Mouse (Mus musculus): ENCODE measurements around the gene Zfp184. TPM values are rescaled to one million over a fixed set of nuclear protein-coding genes. Genes with fewer than 3 reads are reported as not detected.

Zfp184 gene
- total and polyA plus RNA-seq, 2 experiments from 2014 or later = 15.3 to 21.6 TPM

DNA sequence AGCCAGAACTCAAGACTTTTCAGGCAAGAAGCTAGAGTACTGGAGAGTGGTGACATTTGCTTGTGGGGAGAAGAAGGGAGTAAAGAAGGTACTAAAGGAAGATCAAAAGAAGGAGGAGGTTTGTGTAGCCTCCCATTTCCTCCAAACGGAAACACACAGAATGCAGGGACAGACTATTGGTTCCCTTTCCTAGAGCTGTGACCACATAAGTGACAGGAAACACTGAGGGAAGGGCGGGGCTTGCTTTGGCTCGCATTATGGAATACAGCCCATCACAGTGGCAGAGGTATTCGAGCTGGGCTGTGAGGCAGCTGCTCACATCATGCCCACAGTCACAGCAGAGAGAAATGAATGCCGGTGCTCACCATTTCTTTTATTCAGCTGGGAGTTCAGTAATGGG lies 56.9 kb downstream of the Zfp184 start:
- Histone ChIP-seq H3K27ac (ENCODE audit: low read depth, low read length) (no peak overlapping the region), H3K9ac (no peak overlapping the region), H3K36me3 (ENCODE audit: insufficient read depth) (no peaks in the 10 kb centered on the region), H3K4me1 (ENCODE audit: insufficient read depth) (0 out of 2 replicates have a peak, but pooled peaks cover 4% of the 10 kb centered on the region), H3K4me2 (ENCODE audit: low read depth) (no peak overlapping the region), H3K9me3 (ENCODE audit: low read length) (no peaks in the 10 kb centered on the region), H3K27me3 (ENCODE audit: insufficient read depth, low read length) (peaks cover 94% of the 10 kb centered on the region), H3K4me3 (ENCODE audit: low read depth, low read length) (no peak overlapping the region)
- DNase-seq = no peak
- 23% methylated on average over 5 of the region's 5 CpGs for WGBS
- no peak for ATAC-seq
- no peak for TF ChIP-seq CTCF (IDR thresholded peaks at IDR 0.05; ENCODE audit: low read depth)

DNA sequence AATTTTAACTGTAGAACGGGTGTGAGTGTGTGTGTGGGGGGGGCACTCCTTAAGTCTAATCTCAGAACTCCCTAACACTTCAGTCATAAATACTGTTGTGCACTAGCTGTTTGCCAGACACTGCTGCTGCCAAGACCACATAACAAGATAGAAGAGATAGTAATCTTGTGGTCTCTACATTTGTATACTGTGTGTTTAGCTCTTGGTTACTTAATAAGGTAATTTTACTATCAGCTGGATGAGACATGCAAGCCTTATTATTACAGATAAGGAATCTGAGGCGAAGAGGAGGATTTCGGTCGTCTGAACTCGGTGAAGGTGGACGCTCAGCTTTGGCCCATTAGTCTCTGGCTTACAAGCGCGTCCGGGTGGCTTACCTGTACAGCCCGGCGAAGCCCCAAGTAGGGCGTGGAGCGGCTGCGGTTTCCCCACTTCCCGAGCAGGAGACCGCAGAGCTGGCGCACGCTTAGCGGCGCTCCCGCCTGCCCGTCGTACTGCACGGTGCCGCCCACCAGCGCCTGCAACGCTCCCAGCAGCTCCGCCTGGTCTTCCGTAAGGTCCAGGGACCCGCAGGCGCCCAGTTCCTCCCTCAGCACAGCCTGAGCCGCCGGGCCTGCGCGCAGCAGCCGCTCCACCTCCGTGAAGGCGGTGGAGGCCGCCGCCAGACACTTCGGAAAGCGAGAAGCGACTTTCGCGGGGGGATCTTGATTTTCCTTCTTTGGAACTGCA lies 60.9 kb downstream of the Zfp184 start:
- H3K9me3 ChIP-seq (ENCODE audit: low read length) = no peaks in the 10 kb centered on the region
- ATAC-seq (peak; percentile 75), DNase-seq (peak; percentile 53)
- WGBS = under 1% methylated on average over 45 of the region's 45 CpGs
- H3K4me3 ChIP-seq (ENCODE audit: low read depth, low read length) = peak overlapping the region; percentile 45
- H3K9ac ChIP-seq = peak overlapping the region; percentile 40
- H3K36me3 ChIP-seq (ENCODE audit: insufficient read depth) = no peaks in the 10 kb centered on the region
- 0 out of 2 replicates have a peak, but pooled peaks cover 3% of the 10 kb centered on the region for H3K4me1 ChIP-seq (ENCODE audit: insufficient read depth)
- peaks cover 95% of the 10 kb centered on the region for H3K27me3 ChIP-seq (ENCODE audit: insufficient read depth, low read length)
- H3K4me2 ChIP-seq (ENCODE audit: low read depth) = peak overlapping the region; percentile 94
- no peak for TF ChIP-seq CTCF (IDR thresholded peaks at IDR 0.05; ENCODE audit: low read depth)
- no peak overlapping the region for H3K27ac ChIP-seq (ENCODE audit: low read depth, low read length)

DNA sequence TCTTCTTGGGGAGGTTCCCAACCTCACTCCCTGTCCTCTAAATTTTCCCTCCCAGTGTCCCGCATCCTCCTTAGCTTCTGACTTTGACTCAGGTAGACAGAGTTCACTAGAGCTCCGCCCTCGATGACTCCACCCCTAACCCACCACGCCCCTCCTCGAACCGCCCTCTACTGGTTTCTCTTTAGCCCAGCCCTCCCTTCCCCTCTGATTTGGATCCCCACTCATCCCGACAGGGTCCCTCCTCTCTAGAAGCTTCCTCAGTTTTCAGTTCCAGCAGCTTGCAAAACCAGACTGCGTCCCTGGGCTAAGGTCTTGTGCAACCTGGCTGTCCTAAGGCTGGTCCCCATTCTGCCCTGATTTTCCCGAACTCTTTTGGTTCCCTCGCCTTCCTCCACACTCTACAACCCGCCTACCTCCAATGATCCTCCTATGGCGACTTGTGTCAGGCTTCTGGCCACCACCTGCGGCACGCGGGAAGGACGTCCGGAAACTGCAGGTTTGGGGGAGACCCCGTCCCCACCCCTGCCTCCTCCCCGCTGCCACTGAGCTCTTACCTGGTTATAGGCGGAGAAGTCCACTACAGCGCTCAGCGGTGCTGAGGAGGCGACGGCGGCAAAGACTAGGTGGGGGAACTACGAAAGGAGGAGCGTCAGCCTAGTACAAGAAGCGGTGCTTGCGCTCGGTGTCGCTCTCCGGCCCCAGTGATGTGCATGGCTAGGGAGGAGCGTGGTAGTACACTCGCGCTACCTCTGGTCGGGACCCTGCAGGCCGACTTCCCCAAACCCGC lies 61.6 kb downstream of the Zfp184 start:
- Histone ChIP-seq H3K4me2 (ENCODE audit: low read depth) (peak overlapping the region; percentile 94), H3K27ac (ENCODE audit: low read depth, low read length) (no peak overlapping the region), H3K36me3 (ENCODE audit: insufficient read depth) (no peaks in the 10 kb centered on the region), H3K4me1 (ENCODE audit: insufficient read depth) (0 out of 2 replicates have a peak, but pooled peaks cover 3% of the 10 kb centered on the region), H3K9me3 (ENCODE audit: low read length) (no peaks in the 10 kb centered on the region), H3K9ac (peak overlapping the region; percentile 40; the same call in 1 of the 2 replicates), H3K27me3 (ENCODE audit: insufficient read depth, low read length) (peaks cover 94% of the 10 kb centered on the region), H3K4me3 (ENCODE audit: low read depth, low read length) (peak overlapping the region; percentile 45)
- whole genome bisulfite sequencing = under 1% methylated on average over 38 of the region's 38 CpGs
- ATAC-seq = peak; percentile 69
- DNase-seq = no peak
- no peak for TF ChIP-seq CTCF (IDR thresholded peaks at IDR 0.05; ENCODE audit: low read depth)

GRCm38 (mm10) chr13:22007121-22007510 lies 62.2 kb downstream of the Zfp184 start:
- H3K27me3 ChIP-seq (ENCODE audit: insufficient read depth, low read length) = peaks cover 92% of the 10 kb centered on the region
- no peaks in the 10 kb centered on the region for H3K9me3 ChIP-seq (ENCODE audit: low read length)
- H3K27ac ChIP-seq (ENCODE audit: low read depth, low read length) = no peak overlapping the region
- WGBS = 5% methylated on average over 18 of the region's 18 CpGs
- H3K4me2 ChIP-seq (ENCODE audit: low read depth) = peak overlapping the region; percentile 94
- 0 out of 2 replicates have a peak, but pooled peaks cover 3% of the 10 kb centered on the region for H3K4me1 ChIP-seq (ENCODE audit: insufficient read depth)
- H3K9ac ChIP-seq = no peak overlapping the region
- no peak for ATAC-seq
- TF ChIP-seq CTCF (IDR thresholded peaks at IDR 0.05; ENCODE audit: low read depth) = no peak
- peak overlapping the region; percentile 45 for H3K4me3 ChIP-seq (ENCODE audit: low read depth, low read length)
- no peak for DNase-seq
- H3K36me3 ChIP-seq (ENCODE audit: insufficient read depth) = no peaks in the 10 kb centered on the region

DNA sequence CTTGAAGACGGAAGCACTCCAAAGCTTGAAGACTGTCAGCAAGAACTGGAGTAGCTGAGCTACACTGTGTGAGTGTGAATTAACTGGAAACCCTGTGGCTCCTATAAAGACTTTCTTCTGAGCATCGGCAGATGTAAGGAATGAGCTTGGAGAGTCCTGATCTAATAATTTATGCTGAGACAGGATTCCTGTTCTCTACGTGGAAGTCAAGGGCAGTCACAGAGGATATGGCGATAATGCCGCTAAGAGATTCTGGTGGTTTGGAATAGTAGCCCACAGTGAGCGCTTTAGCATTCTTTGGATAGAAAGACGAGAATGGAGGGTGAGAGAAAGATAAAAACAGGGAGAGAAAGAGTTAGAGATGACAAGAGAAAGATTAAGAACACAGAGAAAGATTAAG lies 63.0 kb downstream of the Zfp184 start:
- no peak for TF ChIP-seq CTCF (IDR thresholded peaks at IDR 0.05; ENCODE audit: low read depth)
- no peaks in the 10 kb centered on the region for H3K9me3 ChIP-seq (ENCODE audit: low read length)
- 0 out of 2 replicates have a peak, but pooled peaks cover 3% of the 10 kb centered on the region for H3K4me1 ChIP-seq (ENCODE audit: insufficient read depth)
- H3K4me2 ChIP-seq (ENCODE audit: low read depth) = no peak overlapping the region
- ATAC-seq (no peak), DNase-seq (no peak)
- no peak overlapping the region for H3K4me3 ChIP-seq (ENCODE audit: low read depth, low read length)
- peaks cover 92% of the 10 kb centered on the region for H3K27me3 ChIP-seq (ENCODE audit: insufficient read depth, low read length)
- H3K9ac ChIP-seq = no peak overlapping the region
- no peak overlapping the region for H3K27ac ChIP-seq (ENCODE audit: low read depth, low read length)
- H3K36me3 ChIP-seq (ENCODE audit: insufficient read depth) = no peaks in the 10 kb centered on the region
- 50% methylated on average over 7 of the region's 7 CpGs for WGBS

GRCm38 (mm10) chr13:22008707-22009106 lies 63.8 kb downstream of the Zfp184 start:
- DNase-seq = no peak
- 0 out of 2 replicates have a peak, but pooled peaks cover 3% of the 10 kb centered on the region for H3K4me1 ChIP-seq (ENCODE audit: insufficient read depth)
- H3K27me3 ChIP-seq (ENCODE audit: insufficient read depth, low read length) = peaks cover 86% of the 10 kb centered on the region
- no peak overlapping the region for H3K4me2 ChIP-seq (ENCODE audit: low read depth)
- H3K9me3 ChIP-seq (ENCODE audit: low read length) = no peaks in the 10 kb centered on the region
- H3K36me3 ChIP-seq (ENCODE audit: insufficient read depth) = no peaks in the 10 kb centered on the region
- no peak overlapping the region for H3K27ac ChIP-seq (ENCODE audit: low read depth, low read length)
- TF ChIP-seq CTCF (IDR thresholded peaks at IDR 0.05; ENCODE audit: low read depth) = no peak
- H3K9ac ChIP-seq = no peak overlapping the region
- no peak for ATAC-seq
- WGBS = 86% methylated on average over 3 of the region's 3 CpGs
- no peak overlapping the region for H3K4me3 ChIP-seq (ENCODE audit: low read depth, low read length)

- TF ChIP-seq CTCF (IDR thresholded peaks at IDR 0.05; ENCODE audit: low read depth) = no peak
- 44% methylated on average over 7 of the region's 7 CpGs for WGBS
- no peaks in the 10 kb centered on the region for H3K9me3 ChIP-seq (ENCODE audit: low read length)
- H3K4me1 ChIP-seq (ENCODE audit: insufficient read depth) = 0 out of 2 replicates have a peak, but pooled peaks cover 3% of the 10 kb centered on the region
- H3K4me3 ChIP-seq (ENCODE audit: low read depth, low read length) = no peak within 1 kb of the TSS
- no peak within 1 kb of the TSS for H3K4me2 ChIP-seq (ENCODE audit: low read depth)
- no peak for ATAC-seq
- no peak within 1 kb of the TSS for H3K27ac ChIP-seq (ENCODE audit: low read depth, low read length)
- H3K27me3 ChIP-seq (ENCODE audit: insufficient read depth, low read length) = peaks cover 83% of the 10 kb centered on the region
- no peak for DNase-seq
- H3K36me3 ChIP-seq (ENCODE audit: insufficient read depth) = no peaks in the 10 kb centered on the region
- H3K9ac ChIP-seq = no peak within 1 kb of the TSS
These were observed 64.7 kb downstream of the Zfp184 start, which contains the start of gene Prss16 for GRCm38 (mm10) chr13:22009642-22010041. Prss16 (minus strand) TSS chr13:22009742.

MicroRNAs within 50 kb of the gene (microRNA counts, 519-probe panel; counts per million panel counts)
- microRNA mmu-miR-1983 = 6,279 counts per million, percentile 82 among the panel's probes with 10 or more counts

Small RNA genes lying within 50 kb of the gene (microRNA-seq; reads per million reads assigned to microRNA genes)
- 0.24 to 0.39 reads per million in 2 experiments for gene Gm44456
- gene Mir1983 = 2,856 to 3,055 reads per million in 2 experiments

Other genes starting within 250 kb of the Zfp184 start
- not detected in 2 replicates for gene Olfr1359, start 247.0 kb upstream of the Zfp184 start, total RNA-seq (2014; rRNA removed)
- gene Olfr1359, start 247.0 kb upstream of the Zfp184 start, polyA plus RNA-seq (2015; fragmentation: Nextera tagmentation; extraction: Ambion mirVana) = not detected in 2 replicates
- 131 and 141 TPM in 2 replicates for gene Hist1h2bl, start 229.0 kb upstream of the Zfp184 start, total RNA-seq (2014; rRNA removed)
- 0.65 and 0.73 TPM in 2 replicates for gene Hist1h2bl, start 229.0 kb upstream of the Zfp184 start, polyA plus RNA-seq (2015; fragmentation: Nextera tagmentation; extraction: Ambion mirVana)
- 342 and 560 TPM in 2 replicates for gene Hist1h2ai, start 228.7 kb upstream of the Zfp184 start, total RNA-seq (2014; rRNA removed)
- gene Hist1h2ai, start 228.7 kb upstream of the Zfp184 start, polyA plus RNA-seq (2015; fragmentation: Nextera tagmentation; extraction: Ambion mirVana) = 12.1 and 14.6 TPM in 2 replicates
- gene Hist1h3h, start 227.4 kb upstream of the Zfp184 start, total RNA-seq (2014; rRNA removed) = 277 and 308 TPM in 2 replicates
- 0.75 and 1.3 TPM in 2 replicates for gene Hist1h3h, start 227.4 kb upstream of the Zfp184 start, polyA plus RNA-seq (2015; fragmentation: Nextera tagmentation; extraction: Ambion mirVana)
- 308 and 356 TPM in 2 replicates for gene Hist1h2bm, start 223.1 kb upstream of the Zfp184 start, total RNA-seq (2014; rRNA removed)
- 0.34 TPM in 1 of 2 replicates, not detected in the other for gene Hist1h2bm, start 223.1 kb upstream of the Zfp184 start, polyA plus RNA-seq (2015; fragmentation: Nextera tagmentation; extraction: Ambion mirVana)
- 282 and 307 TPM in 2 replicates for gene Hist1h4j, start 210.0 kb upstream of the Zfp184 start, total RNA-seq (2014; rRNA removed)
- gene Hist1h4j, start 210.0 kb upstream of the Zfp184 start, polyA plus RNA-seq (2015; fragmentation: Nextera tagmentation; extraction: Ambion mirVana) = not detected in 2 replicates
- 635 and 850 TPM in 2 replicates for gene Hist1h4k, start 194.6 kb upstream of the Zfp184 start, total RNA-seq (2014; rRNA removed)
- gene Hist1h4k, start 194.6 kb upstream of the Zfp184 start, polyA plus RNA-seq (2015; fragmentation: Nextera tagmentation; extraction: Ambion mirVana) = not detected in 2 replicates
- 242 and 258 TPM in 2 replicates for gene Hist1h2ak, start 191.3 kb upstream of the Zfp184 start, total RNA-seq (2014; rRNA removed)
- 4.4 and 5.2 TPM in 2 replicates for gene Hist1h2ak, start 191.3 kb upstream of the Zfp184 start, polyA plus RNA-seq (2015; fragmentation: Nextera tagmentation; extraction: Ambion mirVana)
- gene Hist1h2bn, start 191.0 kb upstream of the Zfp184 start, total RNA-seq (2014; rRNA removed) = 157 and 249 TPM in 2 replicates
- not detected in 2 replicates for gene Hist1h2bn, start 191.0 kb upstream of the Zfp184 start, polyA plus RNA-seq (2015; fragmentation: Nextera tagmentation; extraction: Ambion mirVana)
- 140 and 182 TPM in 2 replicates for gene Hist1h1b, start 164.5 kb upstream of the Zfp184 start, total RNA-seq (2014; rRNA removed)
- gene Hist1h1b, start 164.5 kb upstream of the Zfp184 start, polyA plus RNA-seq (2015; fragmentation: Nextera tagmentation; extraction: Ambion mirVana) = 4.0 and 4.7 TPM in 2 replicates
- gene Hist1h3i, start 161.7 kb upstream of the Zfp184 start, total RNA-seq (2014; rRNA removed) = 282 and 291 TPM in 2 replicates
- gene Hist1h3i, start 161.7 kb upstream of the Zfp184 start, polyA plus RNA-seq (2015; fragmentation: Nextera tagmentation; extraction: Ambion mirVana) = 20.0 and 34.1 TPM in 2 replicates
- 143 and 154 TPM in 2 replicates for gene Hist1h2an, start 157.9 kb upstream of the Zfp184 start, total RNA-seq (2014; rRNA removed)
- 1.1 and 1.6 TPM in 2 replicates for gene Hist1h2an, start 157.9 kb upstream of the Zfp184 start, polyA plus RNA-seq (2015; fragmentation: Nextera tagmentation; extraction: Ambion mirVana)
- gene Hist1h2bp, start 157.6 kb upstream of the Zfp184 start, total RNA-seq (2014; rRNA removed) = 46.4 and 70.5 TPM in 2 replicates
- 0.28 TPM in 1 of 2 replicates, not detected in the other for gene Hist1h2bp, start 157.6 kb upstream of the Zfp184 start, polyA plus RNA-seq (2015; fragmentation: Nextera tagmentation; extraction: Ambion mirVana)
- gene Hist1h2bq, start 134.9 kb upstream of the Zfp184 start, total RNA-seq (2014; rRNA removed) = 214 and 268 TPM in 2 replicates
- 4.6 and 5.2 TPM in 2 replicates for gene Hist1h2bq, start 134.9 kb upstream of the Zfp184 start, polyA plus RNA-seq (2015; fragmentation: Nextera tagmentation; extraction: Ambion mirVana)
- 1.0 TPM in 1 of 2 replicates, not detected in the other for gene Hist1h2ao, start 134.6 kb upstream of the Zfp184 start, total RNA-seq (2014; rRNA removed)
- gene Hist1h2ao, start 134.6 kb upstream of the Zfp184 start, polyA plus RNA-seq (2015; fragmentation: Nextera tagmentation; extraction: Ambion mirVana) = 1.6 TPM in 1 of 2 replicates, not detected in the other
- 1.3 and 1.7 TPM in 2 replicates for gene Hist1h4m, start 133.3 kb upstream of the Zfp184 start, total RNA-seq (2014; rRNA removed)
- not detected in 2 replicates for gene Hist1h4m, start 133.3 kb upstream of the Zfp184 start, polyA plus RNA-seq (2015; fragmentation: Nextera tagmentation; extraction: Ambion mirVana)
- gene Hist1h4n, start 112.9 kb upstream of the Zfp184 start, total RNA-seq (2014; rRNA removed) = 2,245 and 2,544 TPM in 2 replicates
- gene Hist1h4n, start 112.9 kb upstream of the Zfp184 start, polyA plus RNA-seq (2015; fragmentation: Nextera tagmentation; extraction: Ambion mirVana) = 2.4 and 5.0 TPM in 2 replicates
- gene Hist1h2ap, start 111.6 kb upstream of the Zfp184 start, total RNA-seq (2014; rRNA removed) = 584 and 748 TPM in 2 replicates
- gene Hist1h2ap, start 111.6 kb upstream of the Zfp184 start, polyA plus RNA-seq (2015; fragmentation: Nextera tagmentation; extraction: Ambion mirVana) = 655 and 1,288 TPM in 2 replicates
- gene Hist1h2br, start 111.4 kb upstream of the Zfp184 start, total RNA-seq (2014; rRNA removed) = 158 and 260 TPM in 2 replicates
- gene Hist1h2br, start 111.4 kb upstream of the Zfp184 start, polyA plus RNA-seq (2015; fragmentation: Nextera tagmentation; extraction: Ambion mirVana) = 4.6 and 4.9 TPM in 2 replicates
- 0.38 TPM in 1 of 2 replicates, not detected in the other for gene Pom121l2, start 36.1 kb downstream of the Zfp184 start, total RNA-seq (2014; rRNA removed)
- not detected in 2 replicates for gene Pom121l2, start 36.1 kb downstream of the Zfp184 start, polyA plus RNA-seq (2015; fragmentation: Nextera tagmentation; extraction: Ambion mirVana)
- not detected in 2 replicates for gene Prss16, start 64.6 kb downstream of the Zfp184 start, total RNA-seq (2014; rRNA removed)
- gene Prss16, start 64.6 kb downstream of the Zfp184 start, polyA plus RNA-seq (2015; fragmentation: Nextera tagmentation; extraction: Ambion mirVana) = not detected in 2 replicates
- 9.2 and 47.2 TPM in 2 replicates for gene Hist1h2ah, start 90.5 kb downstream of the Zfp184 start, total RNA-seq (2014; rRNA removed)
- gene Hist1h2ah, start 90.5 kb downstream of the Zfp184 start, polyA plus RNA-seq (2015; fragmentation: Nextera tagmentation; extraction: Ambion mirVana) = 1.6 and 1.9 TPM in 2 replicates
- 233 and 262 TPM in 2 replicates for gene Hist1h2bk, start 90.8 kb downstream of the Zfp184 start, total RNA-seq (2014; rRNA removed)
- 0.40 TPM in 1 of 2 replicates, not detected in the other for gene Hist1h2bk, start 90.8 kb downstream of the Zfp184 start, polyA plus RNA-seq (2015; fragmentation: Nextera tagmentation; extraction: Ambion mirVana)
- gene Hist1h4i, start 96.3 kb downstream of the Zfp184 start, total RNA-seq (2014; rRNA removed) = 26.4 and 44.9 TPM in 2 replicates
- 4.2 and 5.8 TPM in 2 replicates for gene Hist1h4i, start 96.3 kb downstream of the Zfp184 start, polyA plus RNA-seq (2015; fragmentation: Nextera tagmentation; extraction: Ambion mirVana)
- 193 and 206 TPM in 2 replicates for gene Hist1h2ag, start 97.8 kb downstream of the Zfp184 start, total RNA-seq (2014; rRNA removed)
- gene Hist1h2ag, start 97.8 kb downstream of the Zfp184 start, polyA plus RNA-seq (2015; fragmentation: Nextera tagmentation; extraction: Ambion mirVana) = 4.8 and 8.3 TPM in 2 replicates
- 246 and 305 TPM in 2 replicates for gene Hist1h2bj, start 98.1 kb downstream of the Zfp184 start, total RNA-seq (2014; rRNA removed)
- 1.6 and 3.7 TPM in 2 replicates for gene Hist1h2bj, start 98.1 kb downstream of the Zfp184 start, polyA plus RNA-seq (2015; fragmentation: Nextera tagmentation; extraction: Ambion mirVana)
- not detected in 2 replicates for gene Vmn1r188, start 139.3 kb downstream of the Zfp184 start, total RNA-seq (2014; rRNA removed)
- gene Vmn1r188, start 139.3 kb downstream of the Zfp184 start, polyA plus RNA-seq (2015; fragmentation: Nextera tagmentation; extraction: Ambion mirVana) = not detected in 2 replicates
- gene Vmn1r189, start 160.7 kb downstream of the Zfp184 start, total RNA-seq (2014; rRNA removed) = not detected in 2 replicates
- gene Vmn1r189, start 160.7 kb downstream of the Zfp184 start, polyA plus RNA-seq (2015; fragmentation: Nextera tagmentation; extraction: Ambion mirVana) = not detected in 2 replicates
- gene Vmn1r191, start 238.9 kb downstream of the Zfp184 start, total RNA-seq (2014; rRNA removed) = not detected in 2 replicates
- not detected in 2 replicates for gene Vmn1r191, start 238.9 kb downstream of the Zfp184 start, polyA plus RNA-seq (2015; fragmentation: Nextera tagmentation; extraction: Ambion mirVana)
- not detected in 2 replicates for gene Vmn1r192, start 246.0 kb downstream of the Zfp184 start, total RNA-seq (2014; rRNA removed)
- gene Vmn1r192, start 246.0 kb downstream of the Zfp184 start, polyA plus RNA-seq (2015; fragmentation: Nextera tagmentation; extraction: Ambion mirVana) = not detected in 2 replicates